Mouse (Mus musculus) cerebellum, adult 2 months (tissue): Measurements from ENCODE around the gene Psmb5.

Experiments
- CTCF ChIP-seq: fragments of 200-500 bp; IDR thresholded peaks from 2 replicates; pipeline ENCODE4 v1.5.1; 2011; ENCODE audit warnings: low read depth, mild to moderate bottlenecking, control low read depth, low read length, moderate library complexity, borderline replicate concordance; ENCODE audit not compliant: insufficient read depth
- POLR2A ChIP-seq: fragments of 200-500 bp; IDR thresholded peaks from 2 replicates; pipeline ENCODE4 v1.6.1; 2011; ENCODE audit warnings: low read length, control low read depth, borderline replicate concordance; ENCODE audit not compliant: insufficient read depth

- TF ChIP-seq CTCF (no peak), POLR2A (no peak)
Observed at GRCm38 (mm10) chr14:54607226-54607625, 10.6 kb downstream of the Psmb5 start.
